7 mouse cellular contexts compared by ENCODE assay signal in genomic region chr11:5061413-5062139, GRCm38 (mm10). TPM values are rescaled to one million over a fixed set of nuclear protein-coding genes. Genes with fewer than 3 reads are reported as not detected.
DNase-seq lines count a peak whose midpoint lies in the region; ATAC-seq lines count a peak whose summit lies in the region.

No protein-coding gene starts in this region.

- peaks cover 63% of the 10 kb centered on the region for H3K4me1 ChIP-seq in embryonic facial prominence, embryonic 12.5 days
- H3K4me1 ChIP-seq in limb, embryonic 11.5 days (ENCODE audit: control insufficient read depth, insufficient read depth, low read length): peaks cover 48% of the 10 kb centered on the region
- peaks cover 76% of the 10 kb centered on the region for H3K4me1 ChIP-seq in midbrain, embryonic 13.5 days (replicated peaks)

- H3K9ac ChIP-seq in embryonic facial prominence, embryonic 12.5 days: peak overlapping the region; percentile 47
- H3K9ac ChIP-seq in limb, embryonic 11.5 days (ENCODE audit: low read length): peak overlapping the region; percentile 13; the same call in 1 of the 2 replicates
- H3K9ac ChIP-seq in midbrain, embryonic 13.5 days (replicated peaks): peak overlapping the region; percentile 59

- ATAC-seq in embryonic facial prominence, embryonic 12.5 days (ENCODE audit: insufficient number of reproducible peaks, insufficient read depth, low FRiP score, low TSS enrichment): no peak
- no peak for ATAC-seq in limb, embryonic 11.5 days (ENCODE audit: insufficient number of reproducible peaks, low FRiP score, low TSS enrichment, low read depth)
- ATAC-seq in midbrain, embryonic 13.5 days: peak; percentile 9

- 4% methylated on average over 62 of the region's 62 CpGs for WGBS in embryonic facial prominence, embryonic 12.5 days
- under 1% methylated on average over 50 of the region's 62 CpGs for WGBS in limb, embryonic 11.5 days
- 1% methylated on average over 62 of the region's 62 CpGs for WGBS in midbrain, embryonic 13.5 days

- peak overlapping the region; percentile 36 for H3K4me3 ChIP-seq in embryonic facial prominence, embryonic 12.5 days
- peak overlapping the region; percentile 29 for H3K4me3 ChIP-seq in limb, embryonic 11.5 days (ENCODE audit: low read depth, low read length)
- H3K4me3 ChIP-seq in midbrain, embryonic 13.5 days (replicated peaks): peak overlapping the region; percentile 36

- H3K4me2 ChIP-seq in embryonic facial prominence, embryonic 12.5 days (replicated peaks): peak overlapping the region; percentile 75
- H3K4me2 ChIP-seq in limb, embryonic 11.5 days (ENCODE audit: low read depth, severe bottlenecking): peak overlapping the region; percentile 80
- peak overlapping the region; percentile 67 for H3K4me2 ChIP-seq in midbrain, embryonic 13.5 days (replicated peaks)

- H3K27me3 ChIP-seq in embryonic facial prominence, embryonic 12.5 days: peaks cover 83% of the 10 kb centered on the region
- H3K27me3 ChIP-seq in limb, embryonic 11.5 days (ENCODE audit: control insufficient read depth, insufficient read depth, low read length): peaks cover 80% of the 10 kb centered on the region
- H3K27me3 ChIP-seq in midbrain, embryonic 13.5 days: peaks cover 84% of the 10 kb centered on the region

- no peaks in the 10 kb centered on the region for H3K9me3 ChIP-seq in embryonic facial prominence, embryonic 12.5 days
- no peaks in the 10 kb centered on the region for H3K9me3 ChIP-seq in limb, embryonic 11.5 days (ENCODE audit: control insufficient read depth, low read length)
- no peaks in the 10 kb centered on the region for H3K9me3 ChIP-seq in midbrain, embryonic 13.5 days

- no peaks in the 10 kb centered on the region; the same call in 1 of the 2 replicates for H3K36me3 ChIP-seq in embryonic facial prominence, embryonic 12.5 days
- no peaks in the 10 kb centered on the region for H3K36me3 ChIP-seq in limb, embryonic 11.5 days (ENCODE audit: control insufficient read depth, insufficient read depth, low read length)
- no peaks in the 10 kb centered on the region; the same call in 1 of the 2 replicates for H3K36me3 ChIP-seq in midbrain, embryonic 13.5 days

- peak; percentile 97 to 98 for DNase-seq in adrenal gland, postnatal 36 days
- DNase-seq in heart, adult 8-10 months (ENCODE audit: low spot score): peak; percentile 98
- DNase-seq in kidney, adult 8-10 months: peak; percentile 91 to 93
- DNase-seq in limb, embryonic 11.5 days (ENCODE audit: low spot score): peak; percentile 88
- peak; percentile 56 to 63 for DNase-seq in spleen, adult 18-20 months

- no peak overlapping the region for H3K27ac ChIP-seq in embryonic facial prominence, embryonic 12.5 days
- H3K27ac ChIP-seq in limb, embryonic 11.5 days (replicated peaks; ENCODE audit: low read depth, low read length): no peak overlapping the region
- no peak overlapping the region for H3K27ac ChIP-seq in midbrain, embryonic 13.5 days

RNA-seq across cellular contexts. Expression of gene Gas2l1, which starts 3.6 kb away (rescaled TPM):
- total RNA-seq in adrenal gland, postnatal 36 days (2021): 10 to 100 TPM; 41.4 to 50.8 TPM
- 44.3 and 47.6 TPM in 2 replicates for polyA plus RNA-seq in embryonic facial prominence, embryonic 12.5 days (2016; fragmentation: Nextera tagmentation; extraction: Ambion mirVana)
- total RNA-seq in heart, adult 8-10 months (2022): 10 to 100 TPM; 13.8 to 18.1 (median 15.6) TPM
- polyA plus RNA-seq in limb, embryonic 11.5 days (2014; fragmentation: Nextera tagmentation; extraction: Ambion mirVana): 30.3 and 34.2 TPM in 2 replicates
- polyA plus RNA-seq in midbrain, embryonic 13.5 days (2015; fragmentation: Nextera tagmentation; extraction: Ambion mirVana): 13.0 and 20.9 TPM in 2 replicates

RNA-seq across cellular contexts. Expression of gene Rasl10a, which starts 3.6 kb away (rescaled TPM):
- total RNA-seq in adrenal gland, postnatal 36 days (2021): under 1 TPM in 1 of 2 experiments, not detected in 1; 0.56 TPM
- polyA plus RNA-seq in embryonic facial prominence, embryonic 12.5 days (2016; fragmentation: Nextera tagmentation; extraction: Ambion mirVana): 1.1 TPM in 2 replicates
- 1 to 10 TPM; 3.3 to 7.8 (median 5.8) TPM for total RNA-seq in heart, adult 8-10 months (2022)
- 0.84 and 0.91 TPM in 2 replicates for polyA plus RNA-seq in limb, embryonic 11.5 days (2014; fragmentation: Nextera tagmentation; extraction: Ambion mirVana)
- 0.55 and 0.66 TPM in 2 replicates for polyA plus RNA-seq in midbrain, embryonic 13.5 days (2015; fragmentation: Nextera tagmentation; extraction: Ambion mirVana)

RNA-seq across cellular contexts. Expression of gene Rhbdd3, which starts 37.1 kb away (rescaled TPM):
- 10 to 100 TPM; 17.3 to 27.7 TPM for total RNA-seq in adrenal gland, postnatal 36 days (2021)
- polyA plus RNA-seq in embryonic facial prominence, embryonic 12.5 days (2016; fragmentation: Nextera tagmentation; extraction: Ambion mirVana): 26.4 and 27.9 TPM in 2 replicates
- total RNA-seq in heart, adult 8-10 months (2022): 10 to 100 TPM; 26.7 to 27.7 (median 27.3) TPM
- 19.3 and 20.5 TPM in 2 replicates for polyA plus RNA-seq in limb, embryonic 11.5 days (2014; fragmentation: Nextera tagmentation; extraction: Ambion mirVana)
- polyA plus RNA-seq in midbrain, embryonic 13.5 days (2015; fragmentation: Nextera tagmentation; extraction: Ambion mirVana): 32.8 and 33.1 TPM in 2 replicates

RNA-seq across cellular contexts. Expression of gene Ewsr1, which starts 37.5 kb away (rescaled TPM):
- total RNA-seq in adrenal gland, postnatal 36 days (2021): 100 to 1,000 TPM; 219 to 230 TPM
- polyA plus RNA-seq in embryonic facial prominence, embryonic 12.5 days (2016; fragmentation: Nextera tagmentation; extraction: Ambion mirVana): 949 and 978 TPM in 2 replicates
- 100 to 1,000 TPM in 1 of 4 experiments, 10 to 100 TPM in 3; 74.3 to 111 (median 95.2) TPM for total RNA-seq in heart, adult 8-10 months (2022)
- 497 and 511 TPM in 2 replicates for polyA plus RNA-seq in limb, embryonic 11.5 days (2014; fragmentation: Nextera tagmentation; extraction: Ambion mirVana)
- polyA plus RNA-seq in midbrain, embryonic 13.5 days (2015; fragmentation: Nextera tagmentation; extraction: Ambion mirVana): 724 and 776 TPM in 2 replicates
